Mouse (Mus musculus) bone marrow, adult 2 months (tissue): ENCODE measurements at regions not wholly inside any gene's neighbourhood (a gene's known extent, or its start where the extent isn't known, plus 50 kb on each side); places are given as distances from the start of the nearest gene placed in this dataset.

ENCODE experiments used
- CTCF ChIP-seq: fragments of 200-500 bp; IDR thresholded peaks from 2 replicates; pipeline ENCODE4 v1.5.1; 2011; ENCODE audit warnings: low read length, control low read depth; ENCODE audit not compliant: control insufficient read depth, insufficient read depth
- POLR2A ChIP-seq: fragments of 200-500 bp; IDR thresholded peaks from 2 replicates; pipeline ENCODE4 v1.6.1; 2011; ENCODE audit warnings: low read depth, mild to moderate bottlenecking, control low read depth, low read length, borderline replicate concordance; ENCODE audit not compliant: control insufficient read depth

GRCm38 (mm10) chr14:60531766-60532165 is 102.0 kb upstream of the Spata13 start:
- TF ChIP-seq CTCF (no peak), POLR2A (no peak)
